Mouse (Mus musculus) layer of hippocampus, adult 2 months (tissue): ENCODE data around the gene Arhgef12. TPM values are rescaled to one million over a fixed set of nuclear protein-coding genes. Genes with fewer than 3 reads are reported as not detected.
"Not testable (repeated sequence)": the region's sequence is repeated elsewhere in the genome, so short reads cannot be mapped to it uniquely, and the experiment has no call there.

Source experiments
- DNase-seq, 2 experiments: peaks; one replicate each; pipeline ENCODE4 v3.0.0; 2022; ENCODE audit warnings: low spot score in 2 of 2
- H3K27ac ChIP-seq: fragments of 200-600 bp; 2 replicates; pipeline ENCODE4 v1.8.1; 2022
- H3K4me3 ChIP-seq: fragments of 200-600 bp; 2 replicates; pipeline ENCODE4 v1.8.1; 2022; ENCODE audit warnings: mild to moderate bottlenecking
- CTCF ChIP-seq: fragments of 200-600 bp; conservative IDR thresholded peaks from 2 replicates; pipeline ENCODE4 v1.8.1; 2022; ENCODE audit warnings: antibody characterized with exemption, mild to moderate bottlenecking, moderate library complexity
- total RNA-seq, 2 experiments: library from RNA; stranded (reverse); gene quantifications; 2 replicates each; pipeline ENCODE4 v1.2.3; 2021

Arhgef12 gene
- total RNA-seq, 2 experiments from 2014 or later, result 146 to 162 TPM

GRCm38 (mm10) chr9:43003881-43004280 is 103.2 kb downstream of the Arhgef12 start:
- DNase-seq, result no peak
- TF ChIP-seq CTCF, result no peak
- Histone ChIP-seq H3K27ac (no peak overlapping the region), H3K4me3 (no peak overlapping the region)

DNA sequence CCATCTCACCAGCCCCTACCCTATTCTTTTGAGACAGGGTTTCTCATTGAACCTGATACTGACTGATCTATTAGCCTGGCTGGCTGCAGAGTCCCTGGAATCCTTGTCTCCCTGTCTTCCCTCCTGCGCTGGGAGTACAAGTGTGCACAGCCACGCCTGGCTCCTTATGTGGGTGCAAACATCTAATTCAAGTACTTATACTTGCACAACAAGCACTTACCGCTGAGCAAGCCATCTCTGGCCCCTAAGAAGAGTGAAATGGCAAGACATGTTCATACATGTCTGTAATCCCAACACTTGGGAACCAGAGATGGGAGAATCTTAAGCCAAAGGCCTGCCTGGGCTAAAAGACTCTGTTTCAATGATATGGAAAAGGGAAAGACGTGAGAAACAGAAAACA is 104.0 kb downstream of the Arhgef12 start:
- Histone ChIP-seq H3K4me3 (no peak overlapping the region), H3K27ac (no peak overlapping the region)
- TF ChIP-seq CTCF, result no peak
- DNase-seq, result no peak

GRCm38 (mm10) chr9:43000595-43001250 is 106.3 kb downstream of the Arhgef12 start:
- H3K27ac ChIP-seq, result no peak overlapping the region
- DNase-seq, result no peak
- H3K4me3 ChIP-seq, result no peak overlapping the region
- no peak for TF ChIP-seq CTCF

- Histone ChIP-seq H3K27ac (no peak overlapping the region), H3K4me3 (no peak overlapping the region)
- peak; percentile 71 to 75 for DNase-seq
- peak; percentile 85 for TF ChIP-seq CTCF
These were observed 107.0 kb downstream of the Arhgef12 start for GRCm38 (mm10) chr9:43000070-43000469.

GRCm38 (mm10) chr9:42997526-42997925 is 109.5 kb downstream of the Arhgef12 start:
- Histone ChIP-seq H3K27ac (no peak overlapping the region), H3K4me3 (no peak overlapping the region)
- no peak for DNase-seq
- TF ChIP-seq CTCF, result no peak

DNA sequence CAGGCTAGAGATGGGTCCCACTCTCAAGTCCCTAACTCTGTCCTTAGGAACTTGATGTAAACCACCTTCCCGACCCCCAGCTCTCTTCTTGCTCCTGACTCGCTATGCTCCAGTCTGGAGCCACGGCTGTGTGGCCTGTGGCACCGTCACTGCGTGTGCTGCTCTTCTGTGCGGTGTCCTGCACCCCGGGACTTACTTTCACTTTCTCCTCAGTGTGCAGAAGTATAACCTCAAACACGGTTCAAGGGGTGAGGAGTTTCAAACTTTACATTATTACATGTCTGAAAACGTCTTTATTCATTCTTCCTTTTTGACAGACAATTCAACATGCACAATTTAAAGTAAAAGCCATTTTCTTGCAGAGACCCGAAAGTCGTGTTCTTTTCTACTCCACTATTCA is 111.7 kb downstream of the Arhgef12 start:
- DNase-seq, result no peak
- H3K4me3 ChIP-seq, result no peak overlapping the region
- no peak for TF ChIP-seq CTCF
- H3K27ac ChIP-seq, result no peak overlapping the region

GRCm38 (mm10) chr9:42994708-42995107 is 112.3 kb downstream of the Arhgef12 start:
- H3K4me3 ChIP-seq, result no peak overlapping the region
- TF ChIP-seq CTCF, result no peak
- DNase-seq, result no peak
- no peak overlapping the region for H3K27ac ChIP-seq

- no peak overlapping the region for H3K27ac ChIP-seq
- no peak overlapping the region for H3K4me3 ChIP-seq
- TF ChIP-seq CTCF, result no peak
- no peak for DNase-seq
These were observed 113.4 kb downstream of the Arhgef12 start for GRCm38 (mm10) chr9:42993659-42994058.

GRCm38 (mm10) chr9:42987988-42988387 is 119.1 kb downstream of the Arhgef12 start:
- H3K4me3 ChIP-seq, result no peak overlapping the region
- DNase-seq, result peak in 1 of 2 experiments; percentile 26
- no peak for TF ChIP-seq CTCF
- no peak overlapping the region for H3K27ac ChIP-seq

DNA sequence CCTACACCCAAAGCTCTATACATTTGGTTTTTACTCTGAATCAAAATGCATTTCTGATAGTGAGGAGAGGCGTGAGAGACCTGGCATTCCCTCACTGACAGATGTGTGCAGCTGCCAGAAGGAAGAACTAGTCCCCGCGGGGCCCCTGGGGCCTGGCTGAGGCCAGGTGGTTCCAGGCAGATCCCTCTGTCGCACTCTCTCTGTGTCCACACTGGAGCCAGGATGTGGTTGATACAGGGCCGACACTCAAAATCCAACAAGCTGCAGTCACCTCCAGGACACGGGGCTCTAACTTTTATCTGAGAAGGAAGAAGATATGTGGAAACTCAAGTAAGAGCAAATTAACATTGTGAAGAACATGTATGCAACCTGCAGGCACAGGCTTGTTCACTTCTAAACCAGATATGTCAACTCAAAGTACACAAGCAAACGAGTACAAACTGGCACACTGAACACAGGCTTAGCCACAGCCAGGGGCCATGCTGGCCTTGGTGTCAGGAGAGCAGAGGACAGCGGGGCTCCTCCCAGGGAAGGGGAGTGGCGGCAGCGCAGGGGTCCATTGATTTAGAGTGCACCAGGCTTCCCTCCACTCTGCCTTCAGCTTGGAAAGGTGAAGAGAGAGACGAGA is 138.0 kb downstream of the Arhgef12 start:
- Histone ChIP-seq H3K4me3 (no peak overlapping the region), H3K27ac (no peak overlapping the region)
- no peak for TF ChIP-seq CTCF
- DNase-seq, result no peak

DNA sequence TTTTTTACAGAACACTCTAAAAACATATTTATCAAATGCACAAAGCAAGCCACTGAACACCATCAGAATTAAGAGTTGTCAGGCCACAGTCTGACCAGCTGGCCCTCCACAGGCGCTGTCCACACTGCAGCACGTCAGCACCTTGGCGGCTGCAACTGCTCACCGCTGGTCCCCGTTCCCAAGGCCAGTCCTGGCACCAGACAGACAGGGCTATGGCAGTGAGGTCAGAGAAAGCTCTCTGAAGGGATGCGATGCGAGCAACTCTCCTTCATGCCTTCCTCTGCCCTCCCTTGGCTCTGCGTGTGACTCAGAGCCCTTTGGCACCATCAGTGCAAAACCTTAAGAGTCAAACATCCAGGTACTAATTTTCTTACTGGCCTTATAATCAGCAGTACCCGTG is 139.3 kb downstream of the Arhgef12 start:
- Histone ChIP-seq H3K27ac (no peak overlapping the region), H3K4me3 (no peak overlapping the region)
- DNase-seq, result no peak
- no peak for TF ChIP-seq CTCF

DNA sequence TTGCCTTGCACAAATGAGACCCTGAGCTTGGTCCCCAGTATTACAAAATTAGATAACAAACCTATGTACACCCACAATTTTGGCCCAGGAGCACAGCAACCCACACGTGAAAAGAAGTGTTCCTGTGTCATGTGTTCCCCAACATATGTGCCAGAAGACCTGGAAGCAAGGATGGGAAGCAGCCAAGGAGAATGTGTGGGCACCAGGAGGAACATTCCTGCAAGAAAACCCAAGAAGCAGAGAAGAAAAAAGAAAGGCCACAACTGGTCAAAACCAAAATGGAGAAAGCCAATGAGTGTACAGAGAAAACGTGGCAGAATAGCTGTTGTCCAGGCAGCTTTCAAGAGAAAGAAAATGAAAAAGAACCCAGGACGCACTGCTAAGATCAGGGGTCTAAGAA is 142.2 kb downstream of the Arhgef12 start:
- peak overlapping the region; percentile 78 for H3K27ac ChIP-seq
- DNase-seq, H3K4me3 ChIP-seq: not testable (repeated sequence)

DNA sequence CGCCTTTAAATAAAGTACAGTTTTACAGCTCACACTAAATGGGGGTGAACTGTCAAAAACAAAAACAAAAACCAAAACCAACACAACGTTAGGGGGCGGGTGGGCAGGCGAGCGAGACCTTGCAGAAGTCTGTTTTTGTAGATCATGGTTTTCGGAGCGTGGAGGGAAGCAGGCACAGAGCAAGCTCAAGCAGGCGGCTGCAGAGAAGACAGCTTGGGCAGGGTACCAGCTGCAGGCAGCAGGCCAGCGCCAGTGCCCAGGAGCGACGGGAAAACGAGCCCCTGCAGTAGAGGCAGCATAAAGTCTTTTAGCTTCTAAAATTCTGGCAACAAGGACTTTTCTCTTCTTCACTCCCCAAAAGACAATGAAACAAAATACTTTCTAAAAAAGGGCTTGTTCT is 142.7 kb downstream of the Arhgef12 start:
- peak overlapping the region; percentile 78 for H3K27ac ChIP-seq
- no peak overlapping the region for H3K4me3 ChIP-seq
- peak; percentile 44 to 61 for DNase-seq
- no peak for TF ChIP-seq CTCF

GRCm38 (mm10) chr9:42962506-42962905 is 144.5 kb downstream of the Arhgef12 start:
- Histone ChIP-seq H3K27ac (no peak overlapping the region), H3K4me3 (no peak overlapping the region)
- TF ChIP-seq CTCF, result no peak
- no peak for DNase-seq
